Mouse (Mus musculus) thymus, postnatal 36 days (tissue): ENCODE data around the gene Plch2.

Experiments
- DNase-seq, 2 experiments: peaks; one replicate each; pipeline ENCODE4 v3.0.0; 2022; ENCODE audit warnings: mixed read lengths in 2 of 2

Plch2 gene

GRCm38 (mm10) chr4:155020141-155020540 is 36.4 kb downstream of the Plch2 start:
- no peak for DNase-seq

GRCm38 (mm10) chr4:155019336-155019847 is 37.2 kb downstream of the Plch2 start:
- peak in 1 of 2 experiments; percentile 29 for DNase-seq

DNA sequence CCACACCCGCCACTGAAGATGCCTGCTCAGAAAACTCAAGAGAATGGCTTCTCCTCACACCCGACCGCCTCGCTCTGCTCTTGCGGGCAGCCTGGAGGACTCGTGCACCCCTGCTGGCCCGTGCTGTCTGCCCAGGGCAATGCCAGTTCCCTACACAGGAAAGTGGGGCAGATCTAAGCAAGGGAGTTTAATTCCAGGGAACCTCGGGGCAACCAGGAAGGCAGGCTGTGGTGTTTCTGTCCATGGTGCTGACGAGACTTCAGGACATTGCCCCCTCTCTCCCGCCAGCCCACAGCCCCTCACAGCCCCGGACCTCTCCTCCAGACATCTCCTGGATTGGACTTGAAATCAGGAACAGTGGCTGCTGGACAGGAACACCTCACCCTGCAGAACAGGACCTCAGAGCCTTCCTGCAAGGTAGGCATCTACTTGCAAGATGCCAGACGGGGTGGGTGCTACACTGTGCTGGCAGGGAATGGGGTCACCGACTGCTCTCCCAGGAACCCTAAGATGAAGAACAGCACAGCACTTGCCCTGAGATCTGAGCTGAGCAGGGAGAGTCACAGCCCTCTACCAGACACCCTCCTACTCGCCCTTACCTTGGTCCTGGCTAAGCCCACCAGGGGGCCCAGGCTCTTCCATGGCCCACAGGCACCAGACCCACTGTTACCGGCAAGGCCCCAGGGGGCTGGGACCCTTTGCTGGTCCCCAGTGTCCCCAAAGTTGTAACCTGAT is 37.8 kb downstream of the Plch2 start:
- DNase-seq, result peak in 1 of 2 experiments; percentile 8

- DNase-seq, result no peak
These were observed 38.5 kb downstream of the Plch2 start for GRCm38 (mm10) chr4:155018066-155018465.

DNA sequence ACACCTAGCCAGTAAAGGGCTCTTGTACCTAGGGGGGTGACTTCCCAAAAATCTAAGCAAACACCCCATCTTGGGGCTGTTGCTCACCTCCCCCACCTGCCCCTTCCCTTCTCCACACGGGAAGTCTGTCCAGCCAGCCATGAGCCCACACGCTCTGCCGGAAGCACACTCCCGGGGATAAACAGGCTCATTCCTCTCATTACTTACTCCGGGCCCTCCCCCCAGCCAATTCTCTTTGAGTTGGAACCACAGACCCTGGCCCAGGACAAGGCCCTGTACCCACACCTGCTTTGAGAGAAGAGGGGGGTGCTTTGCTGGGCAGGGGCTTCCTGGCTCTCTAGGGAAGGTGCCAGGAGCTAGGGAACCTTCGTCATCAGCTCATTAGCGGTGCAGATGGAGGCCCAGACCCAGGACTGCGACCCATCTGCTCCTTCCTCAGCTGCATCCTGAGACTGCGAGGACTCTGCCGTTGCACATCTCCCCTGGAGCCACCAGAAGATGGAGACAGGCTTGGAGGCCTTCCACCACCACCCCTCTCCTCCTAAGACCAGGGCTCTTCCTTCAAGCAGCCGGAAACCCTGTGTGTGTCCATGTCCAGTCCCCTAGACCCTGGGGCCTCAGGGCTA is 39.2 kb downstream of the Plch2 start:
- DNase-seq, result no peak

DNA sequence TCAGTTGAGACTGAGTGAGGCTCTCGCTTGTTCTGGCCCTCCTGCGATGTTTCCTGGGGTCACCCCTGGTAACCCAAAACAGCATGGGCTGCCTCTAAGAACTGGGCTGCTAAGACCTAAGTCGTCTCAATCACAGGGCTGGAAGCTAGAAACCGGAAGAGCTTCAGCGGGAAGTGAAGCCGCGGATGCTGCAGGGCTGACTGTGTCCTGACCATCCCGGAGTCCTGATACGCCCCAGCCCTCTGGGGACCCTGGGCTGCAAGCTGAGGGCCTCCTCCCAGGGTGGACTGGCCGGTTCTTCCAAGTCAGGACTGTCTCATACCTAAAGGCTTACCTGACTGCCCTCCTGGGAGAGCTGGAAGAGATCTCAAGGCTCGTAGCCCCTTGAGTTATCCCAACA is 39.8 kb downstream of the Plch2 start:
- no peak for DNase-seq

- no peak for DNase-seq
These were observed 41.0 kb downstream of the Plch2 start for GRCm38 (mm10) chr4:155015550-155015949.

GRCm38 (mm10) chr4:155014791-155015190 is 41.8 kb downstream of the Plch2 start:
- DNase-seq, result no peak

DNA sequence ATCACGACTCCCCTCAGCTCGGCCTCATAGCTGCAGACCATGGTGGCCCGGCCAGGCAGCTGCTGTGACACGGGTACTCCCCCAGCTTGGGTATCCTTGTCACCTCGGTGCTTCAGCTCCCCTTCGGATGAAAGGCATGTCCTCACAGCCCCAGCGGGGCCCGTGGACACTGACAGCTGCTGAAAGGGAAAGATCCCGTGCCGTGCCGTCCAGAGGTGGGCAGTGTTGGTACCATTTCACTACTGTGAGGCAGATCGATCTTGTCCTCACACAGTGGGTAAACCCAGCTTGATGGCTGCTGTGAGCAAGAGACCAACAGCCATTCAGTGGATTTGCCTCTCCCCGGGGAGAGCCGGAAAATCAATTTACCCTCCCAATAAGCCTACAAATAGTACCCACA is 42.3 kb downstream of the Plch2 start:
- DNase-seq, result no peak

- peak; percentile 53 for DNase-seq
These were observed 43.8 kb downstream of the Plch2 start for GRCm38 (mm10) chr4:155012788-155013187.

GRCm38 (mm10) chr4:155012115-155012514 is 44.5 kb downstream of the Plch2 start:
- DNase-seq, result no peak

GRCm38 (mm10) chr4:155011312-155012025 is 45.1 kb downstream of the Plch2 start:
- no peak for DNase-seq

DNA sequence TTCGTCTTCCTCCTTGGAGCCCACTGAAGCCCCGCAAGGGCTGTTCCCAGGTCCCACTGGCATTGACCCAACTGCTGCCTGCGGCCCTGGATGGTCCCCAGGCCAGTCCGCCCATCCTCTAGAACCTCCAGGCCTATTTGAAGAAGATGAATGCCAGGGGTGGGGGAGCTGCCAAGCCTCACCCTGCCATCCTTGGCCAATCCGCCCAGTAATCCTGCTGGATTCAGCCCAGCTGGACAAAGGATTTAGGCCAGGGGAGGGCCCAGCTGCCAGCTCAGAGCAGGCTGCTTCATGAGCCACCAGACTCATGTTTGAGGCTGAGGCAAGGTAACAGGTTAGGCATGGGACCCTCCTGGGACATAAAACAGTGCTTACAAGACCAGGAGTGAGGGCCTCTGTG is 45.7 kb downstream of the Plch2 start:
- no peak for DNase-seq

- no peak for DNase-seq
These were observed 47.4 kb downstream of the Plch2 start for GRCm38 (mm10) chr4:155009216-155009615.

DNA sequence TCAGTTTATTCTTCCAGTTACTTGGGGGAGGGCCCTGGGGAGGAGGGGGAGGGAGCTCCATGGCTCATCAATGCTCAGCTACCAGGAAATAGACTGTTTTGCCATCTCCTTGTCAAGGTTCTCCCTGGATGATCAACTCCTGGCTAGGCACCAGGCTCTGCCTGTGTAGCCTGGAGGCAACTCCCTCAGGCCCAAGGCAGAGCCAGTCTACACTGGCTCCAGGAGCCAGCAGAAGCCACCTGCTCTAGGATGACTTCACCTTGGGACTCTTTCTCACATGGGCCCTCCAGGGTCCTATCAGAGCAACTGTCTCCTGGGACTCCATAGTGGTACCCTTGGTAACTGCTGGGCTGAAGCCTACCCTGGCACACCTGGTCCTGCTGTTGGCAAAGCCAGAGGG is 48.5 kb downstream of the Plch2 start:
- DNase-seq, result no peak

DNA sequence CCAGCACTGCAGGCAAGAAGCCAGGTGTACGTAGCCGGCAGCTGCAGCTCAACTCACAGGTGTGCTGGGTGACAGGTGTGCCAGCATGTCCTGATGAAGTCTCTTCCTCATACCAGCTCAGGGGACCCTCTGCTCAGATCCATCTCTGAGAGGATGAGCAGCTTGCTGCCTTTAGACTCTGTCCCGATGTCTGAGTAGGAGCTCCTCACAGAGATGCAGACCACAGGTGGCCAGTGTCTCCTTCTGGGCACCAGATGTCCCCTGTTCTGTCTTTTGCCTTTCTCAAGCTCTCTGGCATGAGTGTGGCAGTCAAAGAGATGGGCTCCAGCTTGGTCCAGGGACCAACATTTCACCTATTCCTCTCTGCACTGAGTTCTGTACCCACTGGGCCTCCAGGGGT is 48.9 kb downstream of the Plch2 start:
- DNase-seq, result no peak

DNA sequence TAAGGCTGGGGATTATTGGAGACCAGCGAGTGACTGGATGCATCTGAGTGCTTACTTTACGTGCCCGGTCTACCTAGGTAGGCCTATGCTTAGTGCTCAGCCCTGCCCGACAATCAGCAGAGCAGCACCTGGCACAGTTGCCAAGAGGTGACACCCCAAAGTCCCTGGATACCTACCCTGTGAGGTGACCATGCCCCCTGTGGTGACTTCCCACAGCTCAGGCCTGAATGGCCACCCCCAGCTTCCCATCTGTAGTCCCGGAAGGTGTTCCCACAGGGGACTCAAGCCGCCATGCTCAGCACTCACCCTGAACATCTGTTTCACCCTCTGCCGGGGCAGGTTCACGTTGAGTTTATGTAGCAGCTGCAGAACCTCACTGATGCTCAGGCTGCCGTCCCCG is 50.3 kb downstream of the Plch2 start:
- no peak for DNase-seq

- no peak for DNase-seq
These were observed 51.3 kb downstream of the Plch2 start for GRCm38 (mm10) chr4:155005278-155005677.

- no peak for DNase-seq
These were observed 57.2 kb downstream of the Plch2 start for GRCm38 (mm10) chr4:154999379-154999778.

- no peak for DNase-seq
These were observed 59.9 kb downstream of the Plch2 start for GRCm38 (mm10) chr4:154996572-154997154.

DNA sequence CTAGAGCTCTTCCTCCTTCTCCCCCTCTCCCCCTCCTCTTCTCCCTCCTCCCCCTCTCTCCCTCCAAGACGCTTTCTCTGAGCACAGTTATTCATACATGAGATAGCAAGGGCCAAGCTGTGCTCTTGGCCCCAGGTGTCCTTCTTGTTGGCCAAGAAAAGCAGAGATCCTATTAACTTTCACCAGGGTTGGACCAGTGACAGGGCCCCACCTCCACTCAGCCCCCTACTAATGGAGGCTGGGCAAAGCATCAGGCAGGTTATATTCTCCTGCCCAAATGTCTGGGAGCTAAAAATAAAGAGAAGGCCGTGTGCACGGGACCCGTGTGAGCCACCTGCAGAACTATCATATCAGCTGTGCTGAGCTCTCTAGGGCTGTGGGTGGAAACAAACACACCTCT is 61.7 kb downstream of the Plch2 start:
- no peak for DNase-seq

DNA sequence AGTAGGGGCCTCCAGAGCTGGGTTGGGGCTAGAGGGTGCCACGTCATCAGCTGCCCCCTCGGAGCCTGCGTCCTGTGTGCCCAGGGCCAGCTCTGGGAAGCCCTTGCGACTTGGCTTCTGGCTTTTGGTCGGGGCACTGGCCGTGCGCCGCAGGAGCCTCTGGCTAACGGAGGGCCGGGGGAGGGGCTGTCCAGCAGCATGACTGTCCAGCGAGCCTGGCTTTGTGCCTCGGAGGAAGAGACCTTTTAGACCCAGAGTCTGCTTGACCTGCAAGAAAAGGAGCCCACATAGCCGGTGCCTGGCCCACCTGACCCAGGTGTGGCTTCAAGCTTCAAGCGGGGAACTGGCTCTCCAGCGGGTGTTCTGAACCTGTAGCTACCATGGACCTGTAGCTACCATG is 69.8 kb downstream of the Plch2 start:
- no peak for DNase-seq

DNA sequence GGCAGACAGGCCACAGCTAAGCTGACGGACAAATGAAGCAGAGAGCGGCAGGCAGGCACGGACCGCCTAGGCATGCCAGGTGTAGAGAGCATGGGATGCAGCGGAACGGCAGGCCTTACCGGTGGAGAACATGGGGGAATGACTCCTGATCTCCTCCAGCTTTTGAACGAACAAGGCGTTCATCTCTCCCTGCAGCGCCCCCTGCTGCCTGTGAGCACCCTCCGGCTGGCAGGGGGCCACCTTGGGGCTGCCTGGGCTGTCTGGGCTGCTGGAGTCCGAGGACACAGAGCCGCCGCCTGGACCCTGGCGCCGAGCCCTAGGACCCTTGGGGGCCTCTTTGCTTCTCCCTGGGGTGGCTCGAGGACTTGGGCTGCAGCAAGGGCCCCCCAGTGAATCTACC is 70.5 kb downstream of the Plch2 start:
- DNase-seq, result peak; percentile 66 to 71
